Mouse (Mus musculus) layer of hippocampus, adult 9-10 months (tissue): Measurements from ENCODE around the gene Spata31d1a.
A peak's percentile ranks its signal among the peaks of the same experiment; 100 is the strongest.
"Not testable (repeated sequence)": the region's sequence is repeated elsewhere in the genome, so short reads cannot be mapped to it uniquely, and the experiment has no call there.

Source experiments
- DNase-seq: peaks from one replicate; pipeline ENCODE4 v3.0.0; 2022; ENCODE audit warnings: low spot score

Gene Spata31d1a

DNA sequence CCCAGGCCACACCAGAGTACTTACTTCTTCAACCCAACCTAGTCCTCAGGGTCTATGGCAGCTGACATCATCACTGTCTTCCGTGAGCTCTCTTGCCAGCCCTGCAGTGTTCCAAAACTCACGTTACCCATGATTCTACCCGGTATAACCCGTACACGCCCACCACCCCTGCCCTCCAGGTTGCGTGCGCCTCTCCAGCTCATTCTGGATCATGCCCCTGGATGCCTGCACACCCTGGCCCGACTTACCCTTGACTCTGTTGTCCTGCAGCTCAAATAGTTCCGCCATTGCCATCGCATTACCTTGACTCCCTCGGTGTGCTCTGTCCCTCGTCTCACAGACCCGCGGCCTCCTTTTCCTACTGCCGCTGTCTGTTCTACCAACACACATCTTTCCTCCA, at the start of gene Spata31d1a:
Gene Spata31d1a (minus strand): TSS at position 101 of the 400 bp plus-strand sequence.
- no peak for DNase-seq

DNA sequence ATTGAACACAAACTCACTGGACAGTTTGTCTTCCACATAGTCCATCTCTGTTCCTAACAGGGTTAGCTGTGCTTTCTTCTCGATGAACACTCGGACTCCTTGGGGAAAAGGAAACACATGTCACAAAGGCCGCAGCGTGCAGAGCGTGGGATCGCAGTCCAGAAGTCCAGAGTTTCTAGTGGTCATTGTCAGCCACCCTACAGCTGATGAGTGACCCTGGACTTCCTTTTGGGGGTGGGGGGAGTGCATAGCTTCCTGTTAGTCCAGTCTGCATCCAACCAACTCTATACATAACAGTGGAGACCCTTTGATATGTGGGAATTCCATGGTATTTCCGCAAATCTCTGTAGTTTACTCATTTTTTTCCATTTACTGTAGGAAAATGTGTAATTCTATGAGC, 46.8 kb upstream of the Spata31d1a start:
- DNase-seq, result no peak

DNA sequence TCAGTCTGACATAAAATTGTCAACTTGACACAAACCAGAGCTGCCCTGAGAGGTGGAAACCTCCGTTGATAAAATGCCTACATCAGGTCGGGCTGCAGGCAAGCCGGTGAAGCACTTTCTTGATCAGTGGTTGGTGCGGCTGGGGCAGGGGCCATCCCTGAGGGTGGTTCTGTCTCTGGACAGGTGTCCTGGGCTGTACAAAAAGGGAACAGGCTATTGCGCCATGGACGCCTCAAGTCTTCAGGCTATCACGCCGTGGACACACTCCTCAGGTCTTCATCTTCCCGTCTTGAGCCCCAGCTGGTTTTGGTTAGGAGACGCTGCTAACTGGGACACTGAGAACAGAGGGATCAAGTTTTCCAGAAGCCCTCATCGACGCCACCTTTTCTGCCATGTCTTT, 40.2 kb upstream of the Spata31d1a start:
- no peak for DNase-seq

DNA sequence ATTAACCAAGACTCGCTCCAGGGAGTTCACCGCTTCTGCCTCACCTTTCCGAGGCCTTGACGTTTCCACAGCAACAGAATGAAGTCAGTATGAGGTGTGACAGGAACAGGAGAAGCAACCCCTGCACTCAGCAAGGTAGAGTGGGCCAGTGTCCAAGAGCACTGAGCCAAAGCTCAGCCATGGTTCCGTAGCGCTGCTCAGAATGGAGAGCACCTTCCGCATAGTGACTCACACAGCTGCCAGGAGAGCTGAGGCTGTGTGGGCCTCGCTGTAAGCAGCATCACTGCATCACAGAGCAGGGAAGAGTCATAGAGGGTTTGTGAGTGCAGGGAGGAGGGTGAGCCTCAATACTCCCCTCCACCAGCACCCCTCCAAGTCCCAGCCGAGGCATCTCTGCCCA, 36.6 kb upstream of the Spata31d1a start, which contains the start of gene 1700014D04Rik:
Gene 1700014D04Rik (minus strand): TSS at position 42 of the 400 bp plus-strand sequence.
- no peak for DNase-seq

- no peak for DNase-seq
Measured at GRCm38 (mm10) chr13:59746164-59746563, 36.0 kb upstream of the Spata31d1a start.

- DNase-seq, result no peak
Measured at GRCm38 (mm10) chr13:59745462-59745861, 35.3 kb upstream of the Spata31d1a start.

DNA sequence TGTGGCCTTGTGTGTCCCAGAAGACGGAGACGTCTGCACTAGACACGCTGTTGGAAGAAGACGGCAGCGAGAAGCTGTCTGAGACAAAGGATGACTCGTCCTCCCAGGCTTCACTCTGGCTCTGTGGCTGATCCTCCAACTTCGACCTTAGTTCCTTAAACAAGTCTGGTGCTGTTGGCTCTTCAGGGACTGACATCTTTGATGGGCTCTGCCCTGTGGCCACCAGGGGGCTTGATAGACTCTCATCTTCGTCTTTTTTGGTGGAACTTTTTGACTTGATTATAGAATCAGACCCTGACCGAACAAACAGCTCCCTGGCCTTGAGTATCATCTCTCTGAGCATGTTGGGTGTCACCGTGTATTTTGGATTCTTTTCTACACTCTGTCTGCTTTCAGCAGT, 31.6 kb upstream of the Spata31d1a start:
- no peak for DNase-seq

DNA sequence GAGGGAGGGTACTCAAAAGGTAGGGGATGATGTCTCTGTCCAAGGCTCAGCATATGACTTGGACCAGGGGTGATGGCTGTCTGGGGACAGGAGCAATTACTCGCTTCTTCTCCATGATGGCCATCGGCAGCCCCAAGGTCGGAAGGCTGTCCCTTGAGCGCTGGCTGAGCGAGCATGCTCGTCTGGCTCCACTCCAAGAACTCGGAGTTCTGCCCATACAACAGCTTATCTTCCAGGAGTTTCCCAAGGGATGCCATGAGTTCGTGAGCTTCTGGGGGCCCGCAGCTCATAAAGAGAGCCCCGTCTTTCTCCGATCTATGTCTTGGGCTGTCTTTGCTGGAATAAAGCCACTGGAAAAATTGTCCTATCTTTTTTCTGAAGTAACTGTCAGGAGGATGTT, 31.0 kb upstream of the Spata31d1a start:
- no peak for DNase-seq

- DNase-seq, result no peak
Measured at GRCm38 (mm10) chr13:59739397-59739796, 29.3 kb upstream of the Spata31d1a start.

DNA sequence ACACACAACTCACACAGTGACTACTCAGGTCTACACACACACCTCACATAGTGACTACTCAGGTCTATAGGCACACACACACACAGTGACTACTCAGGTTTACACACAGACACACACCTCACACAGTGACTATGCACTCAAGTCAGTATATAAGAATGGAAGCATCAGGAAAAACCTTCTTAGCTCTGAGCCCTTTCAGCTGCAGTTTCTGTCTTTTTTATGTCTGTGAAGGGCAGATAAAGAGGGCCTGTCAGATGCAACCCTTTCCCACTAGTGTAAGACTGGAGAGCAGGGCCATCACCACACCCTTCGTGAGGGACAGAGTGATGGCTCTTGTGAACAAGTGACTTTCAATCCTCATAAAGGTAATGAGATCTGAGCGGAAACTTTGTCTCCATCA, 28.3 kb upstream of the Spata31d1a start:
- DNase-seq, result no peak

- no peak for DNase-seq
Measured at GRCm38 (mm10) chr13:59735190-59735589, 25.1 kb upstream of the Spata31d1a start.

GRCm38 (mm10) chr13:59734347-59734746, 24.2 kb upstream of the Spata31d1a start:
- not testable (repeated sequence) for DNase-seq

DNA sequence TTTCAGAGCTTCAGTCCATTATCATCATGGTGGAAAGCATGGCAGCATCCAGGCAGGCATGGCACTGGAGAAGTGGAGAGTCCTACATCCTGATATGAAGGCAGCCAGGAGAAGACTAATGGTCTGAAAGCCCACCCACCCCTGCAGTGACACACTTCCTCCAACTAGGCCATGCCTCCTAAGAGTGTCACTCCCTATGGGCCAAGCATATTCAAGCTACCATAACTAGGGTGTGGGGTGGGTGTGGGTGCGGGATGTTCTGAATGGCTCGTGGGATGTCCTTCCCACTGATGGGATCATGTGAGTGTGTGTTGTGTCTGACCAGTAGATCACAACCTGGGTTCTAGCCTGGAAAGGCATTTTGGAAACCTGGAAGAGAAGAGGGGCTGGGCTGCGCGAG, 23.8 kb upstream of the Spata31d1a start:
- DNase-seq, result no peak

DNA sequence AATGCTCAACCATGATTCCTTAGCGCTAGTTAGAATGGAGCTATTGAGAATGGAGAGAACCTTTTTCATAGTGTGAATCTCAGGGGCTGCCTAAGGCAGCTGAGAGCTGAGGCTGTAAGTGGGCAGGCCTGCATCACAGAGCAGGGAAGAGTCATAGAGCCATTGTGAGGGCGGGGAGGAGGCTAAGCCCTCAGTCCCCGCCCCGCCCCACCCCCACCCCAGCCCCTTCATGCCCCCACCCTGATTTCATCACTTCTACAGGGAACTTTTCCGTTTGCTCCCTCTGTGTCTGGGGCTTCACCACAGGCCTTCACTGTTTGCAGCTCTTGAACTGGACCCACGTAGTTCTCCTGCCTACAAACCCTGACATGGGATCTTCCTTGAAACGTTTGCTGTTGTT, 21.5 kb upstream of the Spata31d1a start, which contains the start of gene Spata31d1d:
Gene Spata31d1d (minus strand): TSS at position 101 of the 400 bp plus-strand sequence.
- no peak for DNase-seq

DNA sequence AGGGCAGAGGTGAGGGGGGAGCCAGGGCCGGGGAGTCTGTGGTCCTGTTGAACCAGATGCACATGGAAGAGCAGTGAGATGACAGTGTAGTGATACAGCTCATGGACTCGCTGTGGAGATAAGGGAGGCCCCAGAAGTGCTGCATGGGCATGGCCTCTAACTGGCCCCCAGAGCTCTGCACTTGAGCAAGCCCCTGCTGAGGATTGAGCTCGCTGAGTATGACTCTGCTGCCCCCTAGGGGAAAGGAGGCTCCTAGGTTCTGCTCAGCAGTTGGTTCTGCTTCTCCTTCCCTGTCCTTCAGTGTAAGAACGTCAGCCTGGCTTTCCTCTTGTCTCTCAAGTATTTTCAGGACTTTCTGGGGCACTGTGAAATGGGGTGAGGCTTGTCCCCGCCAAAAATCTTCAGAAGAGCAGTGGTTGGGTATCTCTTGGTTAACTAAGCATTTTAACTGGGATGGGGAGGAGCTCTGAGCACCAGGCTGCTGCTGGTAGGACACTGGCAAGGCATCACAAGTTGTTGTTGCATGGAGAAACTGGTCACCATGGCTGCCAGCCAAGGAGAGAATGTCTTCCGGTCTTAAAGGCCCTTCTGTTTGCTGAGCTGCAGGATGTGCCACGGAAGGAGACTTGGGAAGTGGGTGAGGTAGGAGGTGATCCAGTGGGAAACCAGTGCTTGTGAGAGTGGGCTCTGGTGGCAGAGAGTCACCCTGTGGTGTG, 18.4 kb upstream of the Spata31d1a start:
- DNase-seq, result peak; percentile 87

DNA sequence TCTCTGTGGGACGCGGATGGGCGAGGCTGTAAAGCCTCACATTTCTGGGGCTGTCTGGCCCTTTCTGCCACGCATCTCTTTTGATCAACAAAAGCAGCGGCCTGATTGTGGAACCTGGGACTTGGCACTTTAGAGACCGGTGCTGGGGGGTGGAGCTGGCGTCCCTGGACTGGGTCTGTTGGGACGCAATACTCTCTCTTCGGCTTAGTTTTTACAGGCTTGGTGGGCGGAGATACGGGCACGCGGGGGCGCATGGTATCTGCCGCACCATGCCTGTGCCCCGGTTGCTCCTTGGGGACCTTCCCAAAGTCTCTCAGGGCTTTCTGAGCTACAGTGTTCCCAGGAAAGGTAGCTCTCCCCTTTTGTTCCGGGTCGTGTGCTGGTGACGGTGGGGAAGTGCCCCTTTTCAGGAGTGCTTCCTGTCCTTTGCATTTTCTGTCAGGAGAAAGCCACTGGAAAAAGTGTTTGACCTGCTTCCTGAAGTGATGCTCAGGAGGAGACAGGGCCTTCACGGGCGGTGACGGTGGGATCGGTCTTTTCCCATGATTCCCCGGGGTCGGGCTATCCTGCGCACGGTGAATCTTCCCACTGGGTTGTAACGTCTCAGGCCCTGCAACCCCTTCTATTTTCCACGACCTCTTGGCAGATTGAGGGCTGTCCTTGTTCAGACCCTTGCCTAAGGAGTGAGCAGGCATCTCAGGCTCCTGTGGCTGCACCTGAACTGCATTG, 16.2 kb upstream of the Spata31d1a start:
- DNase-seq, result no peak

DNA sequence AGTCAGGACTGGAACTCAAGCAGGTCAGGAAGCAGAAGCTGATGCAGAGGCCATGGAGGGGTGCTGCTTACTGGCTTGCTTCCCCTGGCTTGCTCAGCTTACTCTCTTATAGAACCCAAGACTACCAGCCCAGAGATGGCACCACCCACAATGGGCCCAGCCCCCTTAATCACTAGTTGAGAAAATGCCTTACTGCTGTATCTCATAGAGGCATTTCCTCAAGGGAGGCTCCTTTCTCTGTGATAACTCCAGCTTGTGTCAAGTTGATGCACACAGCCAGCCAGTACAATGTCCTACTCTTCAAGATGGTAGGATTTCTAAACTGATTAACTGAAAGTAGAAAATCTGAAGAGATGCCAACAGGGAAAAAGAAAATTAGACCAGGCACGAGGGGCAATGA, 12.0 kb upstream of the Spata31d1a start:
- not testable (repeated sequence) for DNase-seq

- DNase-seq, result no peak
Measured at GRCm38 (mm10) chr13:59719475-59719874, 9.3 kb upstream of the Spata31d1a start.

- not testable (repeated sequence) for DNase-seq
Measured at GRCm38 (mm10) chr13:59718857-59719440, 8.8 kb upstream of the Spata31d1a start.

GRCm38 (mm10) chr13:59713710-59714109, 3.6 kb upstream of the Spata31d1a start:
- no peak for DNase-seq

- not testable (repeated sequence) for DNase-seq
Measured at GRCm38 (mm10) chr13:59711984-59712383, 1.9 kb upstream of the Spata31d1a start, which contains the start of gene Spata31d1b. Spata31d1b (plus strand) TSS chr13:59712284.

DNA sequence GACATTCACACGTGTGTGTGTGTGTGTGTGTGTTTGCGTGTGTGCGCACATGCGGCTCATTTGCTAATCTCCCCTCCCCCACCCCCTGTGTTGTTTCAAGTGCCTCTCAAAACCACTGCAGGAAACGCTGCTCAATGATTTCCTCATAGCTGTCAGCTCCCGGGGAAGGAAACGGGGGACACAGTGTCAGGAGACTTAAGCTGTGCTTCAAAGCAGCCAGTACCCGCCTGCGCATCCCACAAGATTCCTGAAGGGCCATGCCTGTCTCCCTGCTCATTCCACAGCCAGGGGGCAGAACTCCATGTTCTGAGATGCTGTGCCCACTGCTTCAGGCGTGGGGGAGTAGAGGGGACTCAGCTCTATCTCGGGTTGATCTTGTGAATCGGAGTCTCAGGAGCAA, 5.6 kb downstream of the Spata31d1a start:
- DNase-seq, result no peak

DNA sequence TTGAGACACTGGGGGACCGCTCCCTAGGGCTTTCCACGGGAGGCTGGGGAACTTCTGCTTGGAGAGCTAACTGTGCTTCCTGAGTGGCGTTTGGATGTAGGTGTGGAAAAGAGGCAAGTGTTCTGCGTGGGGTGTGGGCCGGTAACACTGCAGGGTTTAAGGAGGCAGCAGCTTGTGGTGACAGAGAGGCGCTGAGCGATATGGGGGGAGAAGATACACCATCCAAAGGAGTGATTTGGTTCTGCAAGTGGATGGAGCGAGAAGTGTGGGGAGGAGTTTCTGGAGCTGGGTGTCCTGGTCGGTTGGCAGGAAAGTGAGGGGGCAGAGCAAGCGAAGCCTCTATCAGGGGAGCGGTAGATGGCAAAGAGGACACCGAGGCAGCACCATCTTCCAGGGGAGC, 6.6 kb downstream of the Spata31d1a start:
- no peak for DNase-seq
